Mouse (Mus musculus): ENCODE data around the gene Mvb12b.
A peak's percentile ranks its signal among the peaks of the same experiment; 100 is the strongest.
"Not testable (repeated sequence)": the region's sequence is repeated elsewhere in the genome, so short reads cannot be mapped to it uniquely, and the experiment has no call there.

The Mvb12b gene

DNA sequence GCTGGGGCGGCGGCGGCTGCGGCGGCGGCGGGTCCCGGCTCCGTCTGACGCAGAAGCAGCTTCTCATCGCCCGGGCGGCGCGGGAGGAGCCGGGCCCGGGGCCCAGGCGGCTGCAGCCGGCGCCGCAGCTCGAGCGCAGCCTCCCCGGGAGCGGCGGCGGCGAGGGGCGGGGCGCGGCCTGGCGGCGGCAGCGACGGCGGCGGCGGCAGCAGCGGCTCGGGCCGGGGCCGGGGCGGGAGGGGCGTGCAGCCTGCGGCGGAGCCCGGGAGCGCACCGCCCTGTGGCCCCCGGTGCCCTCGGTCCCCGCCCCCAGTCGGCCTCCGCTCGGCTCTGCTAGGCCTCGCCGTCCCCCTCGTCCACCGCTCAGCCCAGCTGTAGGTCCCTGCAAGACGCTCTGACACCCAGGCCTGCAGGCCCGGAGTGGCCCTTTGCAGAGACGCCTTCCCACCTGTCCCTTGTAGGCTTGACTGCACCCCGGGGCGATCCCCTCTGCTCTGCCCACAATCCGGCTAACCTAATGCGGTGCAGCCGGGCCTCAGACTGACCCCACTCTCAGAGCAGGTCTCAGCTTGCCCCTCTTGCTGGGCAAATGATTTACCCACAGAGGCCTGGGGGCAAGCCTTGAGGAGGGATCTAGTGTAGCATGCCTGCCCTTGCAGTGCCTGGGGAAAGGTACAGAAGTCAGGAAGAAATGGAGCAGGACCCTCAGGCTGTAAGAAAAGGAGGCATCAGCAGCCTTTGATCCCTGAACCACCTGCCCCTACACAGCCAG lies at the start of gene Mvb12b:
TSS of gene Mvb12b (minus strand) at position 619 of the 772 bp plus-strand sequence.
- peak; percentile 73 for DNase-seq (ENCODE audit: low spot score)

GRCm38 (mm10) chr2:33935756-33936155 lies 48.0 kb upstream of the Mvb12b start:
- DNase-seq (ENCODE audit: low spot score) = no peak

DNA sequence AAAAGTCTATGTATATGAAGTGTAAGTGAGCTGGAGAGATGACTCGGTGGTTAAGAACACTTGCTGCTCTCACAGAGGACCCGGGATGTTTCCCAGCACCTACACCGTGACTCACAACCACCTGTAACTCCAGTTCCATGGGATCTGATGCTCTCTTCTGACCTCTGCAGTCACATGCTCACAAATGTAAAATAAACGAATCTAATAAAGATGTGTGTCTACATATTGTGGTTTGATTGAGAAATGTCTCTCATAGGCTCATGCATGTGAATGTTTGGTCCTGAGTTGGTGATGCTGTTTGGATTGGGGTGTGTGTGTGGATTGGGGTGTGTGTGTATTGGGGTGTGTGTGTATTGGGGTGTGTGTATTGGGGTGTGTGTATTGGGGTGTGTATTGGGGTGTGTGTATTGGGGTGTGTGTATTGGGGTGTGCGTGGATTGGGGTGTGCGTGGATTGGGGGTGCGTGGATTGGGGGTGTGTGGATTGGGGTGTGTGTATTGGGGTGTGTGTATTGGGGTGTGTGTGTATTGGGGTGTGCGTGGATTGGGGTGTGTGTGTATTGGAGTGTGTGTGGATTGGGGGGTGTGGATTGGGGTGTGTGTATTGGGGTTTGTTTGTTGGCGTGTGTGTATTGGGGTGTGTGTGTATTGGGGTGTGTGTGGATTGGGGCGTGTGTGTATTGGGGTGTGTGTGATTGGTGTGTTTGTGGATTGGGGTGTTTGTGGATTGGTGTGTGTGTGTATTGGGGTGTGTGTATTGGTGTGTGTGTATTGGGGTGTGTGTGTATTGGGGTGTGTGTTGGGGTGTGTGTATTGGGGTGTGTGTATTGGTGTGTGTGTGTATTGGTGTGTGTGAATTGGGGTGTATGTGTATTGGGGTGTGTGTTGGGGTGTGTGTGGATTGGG lies 46.1 kb upstream of the Mvb12b start:
- DNase-seq (ENCODE audit: low spot score) = no peak

DNA sequence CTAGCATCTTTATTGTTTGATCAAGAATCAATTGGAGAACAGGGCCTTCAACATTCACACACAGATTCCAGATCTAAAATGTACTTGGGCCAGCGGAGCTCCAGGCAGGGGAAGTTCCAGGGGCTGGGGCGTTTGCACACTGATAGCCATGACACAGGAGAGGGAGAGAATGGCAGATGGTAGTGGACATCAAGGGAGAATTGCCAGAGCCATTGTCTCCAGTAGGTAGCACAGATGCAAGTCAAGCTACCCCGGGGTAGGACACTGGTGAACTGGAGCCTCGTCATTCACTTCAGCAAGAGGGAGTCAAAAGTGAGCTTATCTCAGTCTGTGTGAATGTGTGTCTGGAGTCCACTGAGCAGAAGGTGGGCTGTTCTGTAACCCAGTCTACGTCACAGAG lies 43.4 kb upstream of the Mvb12b start:
- DNase-seq (ENCODE audit: low spot score) = no peak

- no peak for DNase-seq (ENCODE audit: low spot score)
Measured at GRCm38 (mm10) chr2:33925288-33925687, 37.5 kb upstream of the Mvb12b start.

DNA sequence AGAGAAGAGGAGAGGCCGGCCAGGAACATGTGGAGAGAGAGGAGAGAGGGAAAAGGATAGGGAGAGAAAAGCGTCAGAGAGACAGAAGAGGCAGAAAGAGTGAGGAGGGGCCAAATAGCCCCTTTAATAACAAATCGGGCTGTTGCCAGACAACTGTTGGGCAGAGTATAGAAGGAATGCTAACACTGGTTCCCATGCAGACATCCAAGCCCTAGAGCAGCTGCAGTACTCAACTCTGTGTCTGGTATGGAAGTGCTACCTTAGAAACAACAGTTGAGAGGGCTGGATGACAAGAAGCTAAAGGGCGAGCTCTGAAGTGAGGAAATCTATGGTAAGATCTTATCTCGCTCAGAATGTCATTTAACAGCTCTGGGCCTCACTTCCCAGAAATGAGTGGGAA lies 35.7 kb upstream of the Mvb12b start:
- no peak for DNase-seq (ENCODE audit: low spot score)

DNA sequence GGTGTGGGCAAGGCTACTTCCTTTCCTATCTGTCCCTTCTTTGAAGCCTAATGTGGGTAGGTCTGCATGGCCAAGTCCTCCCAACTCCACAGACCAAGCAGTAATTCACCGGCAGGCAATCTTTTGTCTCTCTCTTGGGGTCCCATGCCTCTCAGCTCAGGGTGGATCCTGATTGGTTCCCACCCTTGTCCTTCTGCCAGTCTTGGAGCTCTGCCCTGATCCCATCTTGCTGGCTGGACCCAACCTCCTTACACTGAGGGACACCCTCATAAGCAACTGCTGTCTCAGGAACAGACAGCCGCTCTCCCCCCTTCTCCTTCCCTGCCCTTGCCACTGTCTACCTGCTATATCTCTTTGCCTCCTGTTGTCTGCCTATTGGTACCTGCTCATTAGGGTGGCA lies 34.7 kb upstream of the Mvb12b start:
- DNase-seq (ENCODE audit: low spot score) = no peak

- DNase-seq (ENCODE audit: low spot score) = peak; percentile 10
Measured at GRCm38 (mm10) chr2:33919934-33920615, 32.3 kb upstream of the Mvb12b start.

GRCm38 (mm10) chr2:33918824-33919223 lies 31.1 kb upstream of the Mvb12b start:
- no peak for DNase-seq (ENCODE audit: low spot score)

- DNase-seq (ENCODE audit: low spot score) = peak; percentile 12
Measured at GRCm38 (mm10) chr2:33918318-33918717, 30.6 kb upstream of the Mvb12b start.

DNA sequence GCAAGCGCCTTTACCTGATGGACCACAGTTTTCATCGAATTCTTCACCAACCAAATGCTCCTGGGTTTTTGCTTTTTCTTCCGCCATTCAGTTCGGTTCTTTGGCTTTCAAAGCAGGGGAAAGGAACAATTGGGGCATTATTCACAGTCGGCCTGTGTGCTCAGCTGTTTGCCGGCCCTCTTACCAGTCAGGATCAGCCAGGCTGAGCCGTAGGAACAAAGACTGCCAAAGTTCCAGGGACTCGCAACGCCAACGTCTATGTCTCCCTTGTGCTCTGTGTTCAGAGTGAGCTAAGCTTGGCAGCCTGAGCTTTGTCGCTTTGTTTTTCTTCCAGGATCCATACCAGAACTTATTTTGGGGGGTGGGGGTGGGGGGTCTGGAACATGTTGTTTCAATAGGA lies 28.9 kb upstream of the Mvb12b start:
- DNase-seq (ENCODE audit: low spot score) = no peak

GRCm38 (mm10) chr2:33914998-33915397 lies 27.3 kb upstream of the Mvb12b start:
- no peak for DNase-seq (ENCODE audit: low spot score)

DNA sequence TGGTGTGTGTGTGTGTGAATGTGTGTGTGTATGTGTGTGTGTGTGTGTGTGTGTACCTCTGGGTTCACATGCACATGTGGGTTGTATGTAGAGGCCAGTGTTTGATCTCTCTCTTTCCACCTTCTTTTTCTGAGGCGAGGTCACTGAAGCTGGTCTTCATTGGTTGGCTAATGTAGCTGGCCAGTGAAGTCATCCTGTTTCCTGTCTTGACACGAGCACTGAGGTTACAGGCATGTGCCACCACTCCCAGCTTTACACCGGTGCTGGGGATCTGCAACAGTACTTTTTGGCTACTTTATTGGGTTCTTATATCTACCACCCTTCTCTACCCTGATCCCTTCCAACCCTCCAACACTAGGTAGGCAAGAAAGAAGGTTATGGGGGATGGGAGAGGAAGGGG lies 26.6 kb upstream of the Mvb12b start:
- DNase-seq (ENCODE audit: low spot score) = no peak

DNA sequence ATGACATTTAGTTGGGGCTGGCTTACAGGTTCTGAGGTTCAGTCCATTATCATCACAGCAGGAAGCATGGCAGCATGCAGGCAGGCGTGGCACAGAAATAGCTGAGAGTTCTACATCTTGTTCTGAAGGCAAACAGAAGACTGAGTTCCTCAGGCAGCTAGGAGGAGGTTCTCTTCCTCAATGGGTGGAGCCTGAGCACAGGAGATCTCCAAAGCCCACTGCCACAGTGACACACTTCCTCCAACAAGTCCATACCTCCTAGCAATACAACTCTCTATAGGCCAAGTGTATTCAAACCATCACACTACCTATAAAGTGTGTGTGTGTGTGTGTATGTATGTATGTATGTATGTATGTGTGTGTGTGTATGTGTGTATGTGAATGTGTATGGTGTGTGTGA lies 25.9 kb upstream of the Mvb12b start:
- DNase-seq (ENCODE audit: low spot score) = not testable (repeated sequence)

GRCm38 (mm10) chr2:33912741-33913140 lies 25.0 kb upstream of the Mvb12b start:
- DNase-seq (ENCODE audit: low spot score) = no peak

GRCm38 (mm10) chr2:33908374-33908773 lies 20.6 kb upstream of the Mvb12b start:
- no peak for DNase-seq (ENCODE audit: low spot score)

DNA sequence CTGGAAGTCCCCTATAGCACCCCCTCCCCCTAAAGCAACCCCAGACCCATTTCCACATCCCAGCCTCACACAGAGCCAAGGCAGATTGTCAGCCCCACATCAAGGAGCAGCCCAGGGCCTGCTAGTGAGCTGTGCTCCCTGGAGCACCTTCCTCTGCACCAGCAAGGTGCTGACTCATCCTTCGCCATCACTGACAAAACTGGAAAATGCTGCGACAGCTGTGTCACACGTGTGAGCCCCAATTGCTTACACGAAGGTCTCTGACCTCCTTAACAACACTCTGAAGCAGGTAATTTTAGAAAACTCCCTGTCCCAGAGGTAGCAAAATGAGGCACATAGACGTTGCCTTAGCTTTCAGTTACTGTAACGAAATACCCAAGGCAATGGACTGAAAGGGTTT lies 19.4 kb upstream of the Mvb12b start:
- DNase-seq (ENCODE audit: low spot score) = no peak

- DNase-seq (ENCODE audit: low spot score) = no peak
Measured at GRCm38 (mm10) chr2:33895829-33896228, 8.1 kb upstream of the Mvb12b start.

- DNase-seq (ENCODE audit: low spot score) = no peak
Measured at GRCm38 (mm10) chr2:33893151-33893550, 5.4 kb upstream of the Mvb12b start.

DNA sequence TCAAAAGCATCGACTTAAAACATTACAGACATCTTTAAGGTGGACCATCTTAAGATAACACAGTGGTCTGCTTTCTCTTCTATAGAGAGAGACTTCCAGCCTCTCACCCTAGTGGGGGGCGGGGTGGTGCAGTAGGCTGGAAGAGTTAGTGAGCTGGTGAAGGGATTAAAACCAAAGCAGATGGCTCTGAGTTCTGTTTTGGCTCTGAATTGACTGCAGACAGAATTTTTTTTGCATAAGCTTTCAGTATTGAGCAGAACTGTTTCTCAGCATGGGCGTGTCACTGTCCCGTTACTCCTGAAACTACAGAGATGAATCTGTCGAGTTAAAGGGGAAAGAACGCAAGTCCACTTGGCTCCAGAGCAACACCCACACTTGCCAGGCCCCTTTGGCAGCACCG lies 4.6 kb upstream of the Mvb12b start:
- DNase-seq (ENCODE audit: low spot score) = no peak

DNA sequence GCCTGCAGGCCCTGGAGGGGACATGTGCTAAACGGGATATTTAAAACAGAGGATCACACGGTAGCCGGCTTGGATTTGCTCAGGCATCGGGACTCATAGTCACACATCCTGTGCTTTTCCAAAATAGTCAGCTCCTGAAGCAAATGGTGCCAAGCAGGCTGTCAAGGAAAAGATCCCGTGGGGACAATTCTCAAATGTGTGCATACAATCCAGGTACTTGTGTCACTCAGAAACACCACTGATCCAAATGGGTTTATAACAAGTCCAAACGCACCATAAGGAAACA lies 297 bp upstream of the Mvb12b start:
- no peak for DNase-seq (ENCODE audit: low spot score)

GRCm38 (mm10) chr2:33886386-33887327 lies 1.1 kb downstream of the Mvb12b start:
- no peak for DNase-seq (ENCODE audit: low spot score)

Data from ovary, postnatal 36 days (tissue).